Mouse (Mus musculus) Muller cell, postnatal 12 days (primary cell): ENCODE measurements around the gene Gm28729.
A peak's percentile ranks its signal among the peaks of the same experiment; 100 is the strongest.
"Not testable (repeated sequence)": the region's sequence is repeated elsewhere in the genome, so short reads cannot be mapped to it uniquely, and the experiment has no call there.

Source experiments
- DNase-seq: peaks from one replicate; pipeline ENCODE4 v3.0.0-alpha.2; 2015; ENCODE audit errors: inconsistent ontology term

Gene Gm28729

GRCm38 (mm10) chr9:96524972-96525506 is at the start of gene Gm28729:
Gene Gm28729 (minus strand): TSS chr9:96525264.
- DNase-seq, result no peak

- DNase-seq, result peak; percentile 3
Measured at GRCm38 (mm10) chr9:96573252-96573651, 48.2 kb upstream of the Gm28729 start.

GRCm38 (mm10) chr9:96572754-96573153 is 47.7 kb upstream of the Gm28729 start:
- no peak for DNase-seq

GRCm38 (mm10) chr9:96566470-96566996 is 41.5 kb upstream of the Gm28729 start:
- DNase-seq, result no peak

- DNase-seq, result no peak
Measured at GRCm38 (mm10) chr9:96563501-96563900, 38.4 kb upstream of the Gm28729 start.

GRCm38 (mm10) chr9:96559148-96559547 is 34.1 kb upstream of the Gm28729 start:
- DNase-seq, result no peak

GRCm38 (mm10) chr9:96558594-96558993 is 33.5 kb upstream of the Gm28729 start:
- DNase-seq, result no peak

GRCm38 (mm10) chr9:96554095-96554494 is 29.0 kb upstream of the Gm28729 start:
- DNase-seq, result no peak

- DNase-seq, result no peak
Measured at GRCm38 (mm10) chr9:96545410-96545809, 20.3 kb upstream of the Gm28729 start.

- peak; percentile 71 for DNase-seq
Measured at GRCm38 (mm10) chr9:96543643-96544640, 18.9 kb upstream of the Gm28729 start.

GRCm38 (mm10) chr9:96538916-96539315 is 13.9 kb upstream of the Gm28729 start:
- DNase-seq, result peak; percentile 22

- DNase-seq, result no peak
Measured at GRCm38 (mm10) chr9:96537615-96537919, 12.5 kb upstream of the Gm28729 start.

GRCm38 (mm10) chr9:96536895-96537614 is 12.0 kb upstream of the Gm28729 start:
- peak; percentile 86 for DNase-seq

- DNase-seq, result not testable (repeated sequence)
Measured at GRCm38 (mm10) chr9:96536093-96536492, 11.0 kb upstream of the Gm28729 start.

GRCm38 (mm10) chr9:96535431-96535830 is 10.4 kb upstream of the Gm28729 start:
- no peak for DNase-seq

- DNase-seq, result no peak
Measured at GRCm38 (mm10) chr9:96534256-96534655, 9.2 kb upstream of the Gm28729 start.

- no peak for DNase-seq
Measured at GRCm38 (mm10) chr9:96533476-96533875, 8.4 kb upstream of the Gm28729 start.

GRCm38 (mm10) chr9:96532531-96532930 is 7.5 kb upstream of the Gm28729 start:
- DNase-seq, result no peak

GRCm38 (mm10) chr9:96530674-96531081 is 5.6 kb upstream of the Gm28729 start:
- DNase-seq, result peak; percentile 6

- DNase-seq, result no peak
Measured at GRCm38 (mm10) chr9:96529961-96530673, 5.1 kb upstream of the Gm28729 start.

- DNase-seq, result no peak
Measured at GRCm38 (mm10) chr9:96526011-96526410, 947 bp upstream of the Gm28729 start.

- no peak for DNase-seq
Measured at GRCm38 (mm10) chr9:96523148-96523547, 1.9 kb downstream of the Gm28729 start.
